Mouse (Mus musculus) mouse embryonic stem cell (cell line): Measurements from ENCODE around the gene Arhgef19.

Source experiments
- in situ Hi-C, 2 experiments: fragments of 300-500 bp; cut with MboI; formaldehyde crosslinking; loops; 1 replicate in 1 of 2; 3 replicates in 1 of 2; pipeline ENCODE4 v1.14.3; 2019 to 2020; ENCODE audit warnings: low sequenced_read_pairs in 2 of 2, low pct_unique_long_range_greater_than_20kb in 1 of 2, mixed read lengths in 1 of 2; ENCODE audit not compliant: unreplicated experiment in 1 of 2

Gene Arhgef19

GRCm38 (mm10) chr4:141254234-141254633, 14.9 kb downstream of the Arhgef19 start:
- in situ Hi-C loops, result no loop called here

- in situ Hi-C loops, result loop anchor here in 1 of 2 experiments (5.0 kb wide), 1 partner anchor 105 kb away; no protein-coding TSS in a partner anchor
Measured at GRCm38 (mm10) chr4:141257440-141257839, 18.1 kb downstream of the Arhgef19 start.

GRCm38 (mm10) chr4:141259413-141259812, 20.1 kb downstream of the Arhgef19 start:
- in situ Hi-C loops, result loop anchor here in 1 of 2 experiments (5.0 kb wide), 1 partner anchor 103 kb away; no protein-coding TSS in a partner anchor

GRCm38 (mm10) chr4:141260007-141260723, 20.9 kb downstream of the Arhgef19 start:
- in situ Hi-C loops, result no loop called here

- in situ Hi-C loops, result no loop called here
Measured at GRCm38 (mm10) chr4:141262906-141263637, 23.8 kb downstream of the Arhgef19 start.

- in situ Hi-C loops, result no loop called here
Measured at GRCm38 (mm10) chr4:141265979-141266637, 26.8 kb downstream of the Arhgef19 start.

GRCm38 (mm10) chr4:141267250-141267649, 28.0 kb downstream of the Arhgef19 start:
- in situ Hi-C loops, result no loop called here

- in situ Hi-C loops, result no loop called here
Measured at GRCm38 (mm10) chr4:141267837-141268236, 28.5 kb downstream of the Arhgef19 start.

GRCm38 (mm10) chr4:141268350-141268749, 29.1 kb downstream of the Arhgef19 start:
- in situ Hi-C loops, result no loop called here

- in situ Hi-C loops, result no loop called here
Measured at GRCm38 (mm10) chr4:141269080-141269479, 29.8 kb downstream of the Arhgef19 start.

- in situ Hi-C loops, result loop anchor here in 1 of 2 experiments (5.0 kb wide), 1 partner anchor 92 kb away; no protein-coding TSS in a partner anchor
Measured at GRCm38 (mm10) chr4:141270201-141270940, 31.1 kb downstream of the Arhgef19 start.

GRCm38 (mm10) chr4:141271228-141271627, 31.9 kb downstream of the Arhgef19 start:
- in situ Hi-C loops, result loop anchor here in 1 of 2 experiments (5.0 kb wide), 1 partner anchor 91 kb away; no protein-coding TSS in a partner anchor

- in situ Hi-C loops, result loop anchor here in 1 of 2 experiments (5.0 kb wide), 1 partner anchor 91 kb away; no protein-coding TSS in a partner anchor
Measured at GRCm38 (mm10) chr4:141271721-141272120, 32.4 kb downstream of the Arhgef19 start.

- in situ Hi-C loops, result loop anchor here in 1 of 2 experiments (5.0 kb wide), 1 partner anchor 89 kb away; no protein-coding TSS in a partner anchor
Measured at GRCm38 (mm10) chr4:141272878-141273277, 33.6 kb downstream of the Arhgef19 start.

GRCm38 (mm10) chr4:141273296-141273695, 34.0 kb downstream of the Arhgef19 start:
- in situ Hi-C loops, result loop anchor here in 1 of 2 experiments (5.0 kb wide), 1 partner anchor 89 kb away; no protein-coding TSS in a partner anchor

GRCm38 (mm10) chr4:141274485-141275341, 35.4 kb downstream of the Arhgef19 start:
- in situ Hi-C loops, result loop anchor here in 1 of 2 experiments (5.0 kb wide), 1 partner anchor 88 kb away; no protein-coding TSS in a partner anchor

GRCm38 (mm10) chr4:141277157-141277556, 37.9 kb downstream of the Arhgef19 start:
- in situ Hi-C loops, result no loop called here
